Mouse (Mus musculus) intestine, embryonic 14.5 days (tissue): ENCODE results near the gene Hap1. TPM values are rescaled to one million over a fixed set of nuclear protein-coding genes. Genes with fewer than 3 reads are reported as not detected.
"Not testable (repeated sequence)": the region's sequence is repeated elsewhere in the genome, so short reads cannot be mapped to it uniquely, and the experiment has no call there.

Experiments
- ATAC-seq: fragments of 200-750 bp; cut with Nextera tagmentation; replicated peaks from 2 replicates; pipeline ENCODE4 v1.8.0; 2017; ENCODE audit warnings: low read depth, moderate number of reproducible peaks, moderate TSS enrichment, moderate library complexity; ENCODE audit not compliant: low FRiP score, low TSS enrichment
- DNase-seq: peaks from one replicate; pipeline ENCODE4 v3.0.0-alpha.2; 2018; ENCODE audit warnings: low spot score
- H3K27ac ChIP-seq: fragments of 300-500 bp; sonication (generic); 2 replicates; pipeline ENCODE4 v1.5.1; 2014; ENCODE audit warnings: low read depth, mild to moderate bottlenecking, control low read depth
- H3K27me3 ChIP-seq: fragments of 300-500 bp; sonication (generic); replicated peaks from 2 replicates; pipeline ENCODE4 v1.6.1; 2014; ENCODE audit warnings: low read length, control low read depth; ENCODE audit not compliant: control insufficient read depth, insufficient read depth
- H3K36me3 ChIP-seq: fragments of 300-500 bp; sonication (generic); 2 replicates; pipeline ENCODE4 v1.6.1; 2014; ENCODE audit warnings: low read length, control low read depth; ENCODE audit not compliant: control insufficient read depth, insufficient read depth
- H3K4me1 ChIP-seq: fragments of 300-500 bp; sonication (generic); replicated peaks from 2 replicates; pipeline ENCODE4 v1.6.1; 2014; ENCODE audit warnings: low read length, control low read depth, mixed read lengths; ENCODE audit not compliant: control insufficient read depth, insufficient read depth
- H3K4me2 ChIP-seq: fragments of 300-500 bp; sonication (generic); 2 replicates; pipeline ENCODE4 v1.6.1; 2014; ENCODE audit warnings: low read length
- H3K4me3 ChIP-seq: fragments of 300-500 bp; sonication (generic); 2 replicates; pipeline ENCODE4 v1.5.1; 2014; ENCODE audit warnings: low read depth, low read length, control low read depth, mixed read lengths
- H3K9ac ChIP-seq: fragments of 300-500 bp; sonication (generic); 2 replicates; pipeline ENCODE4 v1.6.1; 2014; ENCODE audit warnings: mild to moderate bottlenecking, low read length
- H3K9me3 ChIP-seq: fragments of 300-500 bp; sonication (generic); 2 replicates; pipeline ENCODE4 v1.6.1; 2016; ENCODE audit warnings: low read length, control low read depth; ENCODE audit not compliant: control insufficient read depth
- WGBS: fragments of 180-500 bp; shearing (Covaris S2); extraction: QIAGEN DNeasy Blood & Tissue Kit; methylation state at CpG from one replicate; pipeline ENCODE4 v1.1.7; 2014; 5-methylcytosine and 5-hydroxymethylcytosine counted together
- polyA plus RNA-seq: library from polyadenylated mRNA; unstranded; fragments of >200 nt; fragmentation: Nextera tagmentation; extraction: Ambion mirVana; gene quantifications from 2 replicates; pipeline ENCODE4 v1.2.1, GENCODE M21; 2014

Hap1 gene
- polyA plus RNA-seq, 1 experiment from 2014 or later = 11.1 TPM

DNA sequence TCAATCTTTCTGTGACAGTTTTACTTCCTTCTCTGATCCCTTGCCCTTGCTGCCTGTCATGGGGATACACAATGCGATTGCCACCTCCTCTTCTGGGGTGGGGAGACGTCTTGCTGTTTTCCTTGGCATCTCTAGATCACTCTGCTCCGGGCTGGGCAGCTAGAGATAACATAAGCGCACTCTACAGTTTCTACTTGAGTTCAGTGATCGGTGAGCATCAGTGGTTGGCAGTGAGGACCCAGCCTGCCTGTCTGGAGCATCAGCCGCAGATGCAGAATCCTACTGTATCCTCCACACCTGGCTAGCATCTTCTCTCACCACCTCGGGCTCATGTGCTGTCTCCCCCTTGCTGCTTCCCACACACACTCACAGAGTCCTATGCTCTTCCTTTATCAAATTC is 13.2 kb upstream of the Hap1 start:
- H3K36me3 ChIP-seq = peaks cover 43% of the 10 kb centered on the region
- WGBS = 68% methylated on average over 7 of the region's 7 CpGs
- H3K27ac ChIP-seq = no peak overlapping the region
- H3K4me1 ChIP-seq = no peaks in the 10 kb centered on the region
- H3K27me3 ChIP-seq = no peaks in the 10 kb centered on the region
- no peak overlapping the region for H3K4me3 ChIP-seq
- H3K9ac ChIP-seq = no peak overlapping the region
- H3K9me3 ChIP-seq = no peaks in the 10 kb centered on the region
- no peak overlapping the region for H3K4me2 ChIP-seq
- ATAC-seq (no peak), DNase-seq (no peak)

DNA sequence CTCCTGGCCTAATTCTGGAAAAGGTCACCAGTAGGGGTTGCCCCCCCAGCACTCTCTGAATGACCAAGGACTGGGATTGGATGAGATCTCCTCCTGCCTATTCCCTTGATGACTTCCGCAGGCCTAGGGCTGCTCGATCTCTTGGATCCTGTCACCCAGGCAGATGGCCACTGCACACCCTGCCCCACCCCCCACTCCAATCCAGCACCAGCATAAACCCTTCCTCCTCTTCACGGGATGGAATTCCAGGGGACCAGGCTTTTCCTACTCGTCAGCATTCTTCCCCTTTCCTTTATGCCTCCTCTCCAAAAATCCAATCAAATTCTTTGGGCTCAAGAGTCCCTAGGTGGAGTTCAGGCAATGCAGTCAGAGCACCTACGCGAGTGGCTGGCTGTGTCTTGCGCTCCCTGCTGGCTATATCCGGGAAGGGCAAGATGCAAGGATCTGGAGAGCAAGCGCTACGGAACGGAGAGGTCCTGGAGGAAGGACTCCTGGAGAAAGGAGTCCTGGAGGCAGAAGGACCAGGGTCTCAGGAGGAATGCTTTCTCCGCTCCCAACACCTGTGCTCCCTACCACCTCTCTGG is 7.1 kb upstream of the Hap1 start:
- no peak overlapping the region for H3K9ac ChIP-seq
- H3K9me3 ChIP-seq = no peaks in the 10 kb centered on the region
- no peak overlapping the region for H3K4me3 ChIP-seq
- DNase-seq = peak; percentile 85
- no peaks in the 10 kb centered on the region for H3K36me3 ChIP-seq
- H3K4me2 ChIP-seq = no peak overlapping the region
- H3K27me3 ChIP-seq = 0 out of 2 replicates have a peak, but pooled peaks cover 12% of the 10 kb centered on the region
- 0 out of 2 replicates have a peak, but pooled peaks cover 3% of the 10 kb centered on the region for H3K4me1 ChIP-seq
- no peak overlapping the region for H3K27ac ChIP-seq
- ATAC-seq = peak; percentile 33; the same call in 1 of the 2 replicates
- 15% methylated on average over 12 of the region's 12 CpGs for WGBS

DNA sequence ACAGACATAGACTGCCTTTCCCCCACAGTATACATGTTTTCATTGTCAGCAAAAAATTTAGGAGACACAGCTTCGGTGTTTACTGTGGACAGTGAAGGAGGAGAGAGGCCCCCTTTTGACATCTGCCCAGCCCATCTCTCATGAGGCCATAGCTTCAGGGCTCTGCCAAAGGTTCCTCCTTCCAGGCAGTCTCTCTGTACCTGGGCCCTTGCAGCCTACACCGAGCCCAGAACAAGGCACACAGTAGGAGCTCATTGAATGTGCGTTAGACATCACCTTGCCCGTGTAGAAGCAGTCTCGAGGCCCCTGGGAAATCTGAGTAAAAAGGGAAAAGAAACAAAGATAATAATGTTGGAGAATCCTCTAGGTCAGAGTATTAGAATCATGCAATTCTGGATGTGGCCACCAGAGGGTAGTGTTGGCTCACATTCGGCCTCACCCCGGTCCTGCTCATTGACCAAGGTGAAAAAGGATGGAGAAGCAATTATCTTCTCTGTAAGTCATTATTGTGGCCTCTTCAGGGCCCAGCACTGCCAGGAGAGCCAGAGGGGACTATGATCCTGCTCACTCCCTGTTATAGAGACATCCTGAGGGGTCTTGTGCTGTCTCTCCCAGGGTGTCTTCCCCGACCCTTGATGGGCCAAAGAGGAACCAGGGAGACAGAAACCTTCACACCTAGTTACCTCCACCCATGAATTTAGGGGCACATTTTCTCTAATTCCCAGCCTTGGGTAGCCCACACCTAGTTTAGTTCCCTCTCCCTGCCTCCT is 6.5 kb upstream of the Hap1 start:
- H3K27ac ChIP-seq = no peak overlapping the region
- DNase-seq (peak; percentile 96), ATAC-seq (peak; percentile 61)
- H3K4me3 ChIP-seq = no peak overlapping the region
- WGBS = 13% methylated on average over 8 of the region's 8 CpGs
- 0 out of 2 replicates have a peak, but pooled peaks cover 3% of the 10 kb centered on the region for H3K4me1 ChIP-seq
- H3K36me3 ChIP-seq = no peaks in the 10 kb centered on the region
- H3K4me2 ChIP-seq = no peak overlapping the region
- no peak overlapping the region for H3K9ac ChIP-seq
- peaks cover 14% of the 10 kb centered on the region for H3K27me3 ChIP-seq
- no peaks in the 10 kb centered on the region for H3K9me3 ChIP-seq

- H3K4me1 ChIP-seq, DNase-seq, H3K27ac ChIP-seq, H3K4me2 ChIP-seq, ATAC-seq, H3K9ac ChIP-seq, H3K36me3 ChIP-seq, H3K4me3 ChIP-seq, H3K9me3 ChIP-seq: not testable (repeated sequence)
- peaks cover 28% of the 10 kb centered on the region for H3K27me3 ChIP-seq
- no CpG with 5 or more reads among the region's 13 CpGs for WGBS
These were observed 5.1 kb upstream of the Hap1 start for GRCm38 (mm10) chr11:100361059-100361458.

DNA sequence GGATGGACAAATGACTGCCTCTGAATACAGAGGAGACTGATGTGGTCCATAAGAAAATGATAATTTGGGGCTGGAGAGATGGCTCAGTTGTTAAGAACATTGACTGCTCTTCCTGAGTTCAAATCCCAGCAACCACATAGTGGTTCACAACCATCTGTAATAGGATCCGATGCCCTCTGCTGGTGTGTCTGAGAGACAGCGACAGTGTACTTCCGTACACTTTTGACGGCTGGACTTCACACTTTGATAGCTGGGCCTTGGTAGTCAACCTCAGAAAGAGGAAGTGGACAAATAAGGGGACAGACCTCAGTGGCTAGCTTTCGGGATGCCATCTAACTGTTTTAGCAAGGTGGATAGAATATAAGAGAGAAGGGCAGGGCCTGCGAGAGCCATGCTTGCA is 4.2 kb upstream of the Hap1 start:
- Histone ChIP-seq H3K4me3 (no peak overlapping the region), H3K36me3 (no peaks in the 10 kb centered on the region), H3K9ac (no peak overlapping the region), H3K4me1 (peaks cover 5% of the 10 kb centered on the region; the same call in 1 of the 2 replicates), H3K9me3 (no peaks in the 10 kb centered on the region), H3K27ac (no peak overlapping the region), H3K4me2 (no peak overlapping the region), H3K27me3 (peaks cover 36% of the 10 kb centered on the region)
- DNase-seq (no peak), ATAC-seq (no peak)
- WGBS = 83% methylated on average over 6 of the region's 6 CpGs

GRCm38 (mm10) chr11:100357408-100357807 is 1.5 kb upstream of the Hap1 start:
- WGBS = 51% methylated on average over 5 of the region's 5 CpGs
- Histone ChIP-seq H3K27ac (no peak overlapping the region), H3K4me2 (no peak overlapping the region), H3K27me3 (peaks cover 53% of the 10 kb centered on the region), H3K9ac (no peak overlapping the region), H3K4me3 (no peak overlapping the region), H3K9me3 (no peaks in the 10 kb centered on the region), H3K4me1 (peaks cover 3% of the 10 kb centered on the region; the same call in 1 of the 2 replicates), H3K36me3 (no peaks in the 10 kb centered on the region)
- ATAC-seq (no peak), DNase-seq (no peak)

DNA sequence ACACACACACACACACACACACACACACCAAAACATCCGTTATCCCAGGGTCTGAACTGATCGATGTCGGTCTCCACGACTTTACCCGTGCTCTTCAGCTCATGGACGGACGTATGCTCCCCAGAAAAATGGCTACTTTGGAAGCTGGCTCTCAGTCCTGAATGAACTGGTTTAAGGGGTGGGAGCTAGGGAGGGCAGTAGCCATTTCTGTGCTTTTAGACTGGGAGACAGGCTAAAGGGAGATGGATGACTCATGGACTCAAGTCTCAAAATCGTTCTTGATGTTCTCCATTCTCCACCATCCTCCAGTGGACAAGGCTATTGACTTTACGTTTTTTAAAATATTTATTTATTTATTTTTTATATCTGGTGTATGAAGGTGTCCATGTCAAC is 887 bp upstream of the Hap1 start:
- Histone ChIP-seq H3K4me3 (peak overlapping the region; percentile 62), H3K9ac (no peak overlapping the region), H3K4me2 (peak overlapping the region; percentile 100), H3K36me3 (no peaks in the 10 kb centered on the region), H3K9me3 (no peaks in the 10 kb centered on the region), H3K27ac (no peak overlapping the region), H3K27me3 (peaks cover 53% of the 10 kb centered on the region), H3K4me1 (peaks cover 3% of the 10 kb centered on the region; the same call in 1 of the 2 replicates)
- DNase-seq = no peak
- no peak for ATAC-seq
- WGBS = 24% methylated on average over 9 of the region's 9 CpGs

DNA sequence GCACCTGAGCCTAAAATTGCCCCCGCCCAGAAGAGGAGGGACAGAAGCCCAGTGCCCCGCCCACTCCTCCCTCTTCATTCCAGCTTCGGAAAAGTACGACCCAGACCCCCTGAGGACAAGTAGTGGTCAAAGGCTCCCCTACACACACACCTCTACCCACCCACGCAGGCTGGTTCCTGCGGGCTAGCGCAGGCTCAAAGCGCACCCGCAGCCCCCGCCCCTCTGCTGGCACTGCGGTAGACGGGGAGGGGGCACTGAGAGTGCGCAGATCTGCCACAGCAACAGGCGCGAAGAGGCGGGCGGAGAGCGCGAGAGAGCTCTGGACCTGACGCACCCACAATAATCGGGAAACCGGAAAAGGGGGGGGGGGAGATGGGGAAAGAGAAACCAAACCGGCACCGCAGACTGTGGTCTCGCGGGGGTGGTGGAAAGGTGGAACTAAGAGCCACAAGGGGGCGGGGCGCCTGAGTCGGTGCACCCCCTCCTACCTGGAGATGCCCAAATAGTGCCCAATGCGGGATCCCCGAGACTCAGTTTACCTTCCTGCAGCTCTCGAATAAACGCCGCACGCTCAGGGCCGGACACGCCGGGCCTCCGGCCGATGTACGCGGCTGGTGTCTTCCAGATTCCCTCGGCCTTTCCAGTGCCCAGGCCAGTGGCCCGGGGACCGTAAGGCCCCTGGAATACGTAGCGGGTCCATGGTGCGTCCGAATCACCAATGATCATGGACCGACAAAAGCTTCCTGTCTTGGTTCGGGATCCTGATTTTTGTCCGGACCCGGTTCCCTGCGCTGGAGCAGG is 577 bp downstream of the Hap1 start:
- Histone ChIP-seq H3K36me3 (no peaks in the 10 kb centered on the region), H3K27ac (no peak overlapping the region), H3K27me3 (peaks cover 50% of the 10 kb centered on the region), H3K9me3 (no peaks in the 10 kb centered on the region), H3K4me3 (peak overlapping the region; percentile 62), H3K4me2 (peak overlapping the region; percentile 100), H3K4me1 (peaks cover 3% of the 10 kb centered on the region; the same call in 1 of the 2 replicates), H3K9ac (peak overlapping the region; percentile 53)
- 1% methylated on average over 54 of the region's 54 CpGs for WGBS
- peak; percentile 28 for ATAC-seq
- DNase-seq = peak; percentile 65
